In genomic region chr11:35668138-35668537, GRCm38 (mm10) we compare ENCODE assay signal across 9 mouse cellular contexts.
DNase-seq lines count a peak whose midpoint lies in the region; ATAC-seq lines count a peak whose summit lies in the region.
"Had no signal": no experiment of that assay in that cellular context is flagged by ENCODE, and none has a peak within 500 bp of the region (broad histone marks: within the 10 kb centered on the region; RNA-seq: fewer than 3 reads in every experiment).

No protein-coding gene starts in this region.

- peak; percentile 18 for DNase-seq in kidney, postnatal 10 days
- DNase-seq in kidney, adult 11 months: no peak
- peak; percentile 59 for DNase-seq in urinary bladder, postnatal 25 days (ENCODE audit: low spot score)
- no peak for DNase-seq in urinary bladder, postnatal 4 days (ENCODE audit: low spot score in 2 of 2)
- peak; percentile 76 to 84 for DNase-seq in cerebellum, postnatal 25 days
- DNase-seq in urinary bladder, postnatal 36 days (ENCODE audit: low spot score in 2 of 2): peak; percentile 54 to 65
- no peak for DNase-seq in thymus, postnatal 36 days

- ATAC-seq in megakaryocyte progenitor cell, adult 5-6 weeks (replicated peaks; ENCODE audit: poor library complexity): no peak
- ATAC-seq: lung, postnatal 0 days had no signal

Comparison
In these comparisons a context has a peak if more than half of its experiments do, and no peak if none do; other contexts are left out.
1. DNase-seq: peak in kidney, postnatal 10 days (single experiment), urinary bladder, postnatal 25 days (single experiment), cerebellum, postnatal 25 days (2 of 2) and urinary bladder, postnatal 36 days (2 of 2); none in kidney, adult 11 months (single experiment), urinary bladder, postnatal 4 days (0 of 2) and thymus, postnatal 36 days (0 of 2).